Mouse (Mus musculus): ENCODE measurements around the gene Wwp2. TPM values are rescaled to one million over a fixed set of nuclear protein-coding genes. Genes with fewer than 3 reads are reported as not detected.

Wwp2 gene
- polyA plus RNA-seq, 1 experiment = 42.5 TPM

- DNase-seq (ENCODE audit: low read depth) = peak; percentile 92
- TF ChIP-seq CTCF (IDR thresholded peaks at IDR 0.05; ENCODE audit: borderline replicate concordance, extremely low read depth, insufficient read depth, insufficient read length) (no peak), POLR2A (IDR thresholded peaks at IDR 0.05; ENCODE audit: borderline replicate concordance, extremely low read depth, insufficient read depth, insufficient read length, poor library complexity, severe bottlenecking) (no peak)
Observed at GRCm38 (mm10) chr8:107403038-107403781, 33.0 kb upstream of the Wwp2 start, which contains the start of gene Nqo1. TSS of gene Nqo1 (minus strand) at chr8:107403206.

GRCm38 (mm10) chr8:107404057-107404456 is 32.1 kb upstream of the Wwp2 start:
- no peak for DNase-seq (ENCODE audit: low read depth)
- TF ChIP-seq CTCF (IDR thresholded peaks at IDR 0.05; ENCODE audit: borderline replicate concordance, extremely low read depth, insufficient read depth, insufficient read length) = no peak
- no peak for TF ChIP-seq POLR2A (IDR thresholded peaks at IDR 0.05; ENCODE audit: borderline replicate concordance, extremely low read depth, insufficient read depth, insufficient read length, poor library complexity, severe bottlenecking)

DNA sequence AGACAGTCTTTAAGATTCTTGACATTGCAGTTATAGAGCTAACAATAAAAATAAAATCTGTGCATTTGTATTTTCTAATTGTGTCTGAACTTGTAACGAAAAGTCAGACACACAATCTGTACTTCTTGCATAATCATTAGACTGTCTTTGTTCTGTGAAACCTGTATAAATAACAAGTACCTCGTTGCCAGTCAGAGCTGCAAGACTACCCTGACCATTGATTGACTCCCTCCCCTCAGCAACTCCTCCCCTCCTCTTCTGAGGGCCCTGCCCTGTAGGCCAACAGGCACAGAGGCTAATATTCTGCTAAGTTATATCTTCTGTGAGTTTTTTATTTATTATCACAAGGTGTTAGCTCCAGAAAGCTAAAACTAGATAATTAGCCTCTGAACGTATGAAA is 30.2 kb upstream of the Wwp2 start:
- no peak for DNase-seq (ENCODE audit: low read depth)
- TF ChIP-seq POLR2A (IDR thresholded peaks at IDR 0.05; ENCODE audit: borderline replicate concordance, extremely low read depth, insufficient read depth, insufficient read length, poor library complexity, severe bottlenecking) (no peak), CTCF (IDR thresholded peaks at IDR 0.05; ENCODE audit: borderline replicate concordance, extremely low read depth, insufficient read depth, insufficient read length) (no peak)

- TF ChIP-seq CTCF (IDR thresholded peaks at IDR 0.05; ENCODE audit: borderline replicate concordance, extremely low read depth, insufficient read depth, insufficient read length) = peak; percentile 75; the same call in 1 of the 2 replicates
- TF ChIP-seq POLR2A (IDR thresholded peaks at IDR 0.05; ENCODE audit: borderline replicate concordance, extremely low read depth, insufficient read depth, insufficient read length, poor library complexity, severe bottlenecking) = no peak
Observed at GRCm38 (mm10) chr8:107411391-107411790, 24.8 kb upstream of the Wwp2 start.

GRCm38 (mm10) chr8:107412552-107412951 is 23.6 kb upstream of the Wwp2 start:
- no peak for DNase-seq (ENCODE audit: low read depth)
- no peak for TF ChIP-seq CTCF (IDR thresholded peaks at IDR 0.05; ENCODE audit: borderline replicate concordance, extremely low read depth, insufficient read depth, insufficient read length)
- TF ChIP-seq POLR2A (IDR thresholded peaks at IDR 0.05; ENCODE audit: borderline replicate concordance, extremely low read depth, insufficient read depth, insufficient read length, poor library complexity, severe bottlenecking) = no peak

More at GRCm38 (mm10) chr8:107411391-107411790, 24.8 kb upstream of the Wwp2 start:
- DNase-seq (ENCODE audit: low read depth) = peak; percentile 55

- TF ChIP-seq CTCF (IDR thresholded peaks at IDR 0.05; ENCODE audit: borderline replicate concordance, extremely low read depth, insufficient read depth, insufficient read length) (no peak), POLR2A (IDR thresholded peaks at IDR 0.05; ENCODE audit: borderline replicate concordance, extremely low read depth, insufficient read depth, insufficient read length, poor library complexity, severe bottlenecking) (no peak)
- DNase-seq (ENCODE audit: low read depth) = no peak
Observed at GRCm38 (mm10) chr8:107413881-107414280, 22.3 kb upstream of the Wwp2 start.

- no peak for DNase-seq (ENCODE audit: low read depth)
- no peak for TF ChIP-seq CTCF (IDR thresholded peaks at IDR 0.05; ENCODE audit: borderline replicate concordance, extremely low read depth, insufficient read depth, insufficient read length)
- TF ChIP-seq POLR2A (IDR thresholded peaks at IDR 0.05; ENCODE audit: borderline replicate concordance, extremely low read depth, insufficient read depth, insufficient read length, poor library complexity, severe bottlenecking) = no peak
Observed at GRCm38 (mm10) chr8:107417001-107417400, 19.2 kb upstream of the Wwp2 start.

- TF ChIP-seq POLR2A (IDR thresholded peaks at IDR 0.05; ENCODE audit: borderline replicate concordance, extremely low read depth, insufficient read depth, insufficient read length, poor library complexity, severe bottlenecking) = no peak
- TF ChIP-seq CTCF (IDR thresholded peaks at IDR 0.05; ENCODE audit: borderline replicate concordance, extremely low read depth, insufficient read depth, insufficient read length) = no peak
- DNase-seq (ENCODE audit: low read depth) = no peak
Observed at GRCm38 (mm10) chr8:107424176-107424575, 12.0 kb upstream of the Wwp2 start.

- TF ChIP-seq CTCF (IDR thresholded peaks at IDR 0.05; ENCODE audit: borderline replicate concordance, extremely low read depth, insufficient read depth, insufficient read length) (peak; percentile 96), POLR2A (IDR thresholded peaks at IDR 0.05; ENCODE audit: borderline replicate concordance, extremely low read depth, insufficient read depth, insufficient read length, poor library complexity, severe bottlenecking) (peak; percentile 85; the same call in 1 of the 2 replicates)
- DNase-seq (ENCODE audit: low read depth) = peak; percentile 99
Observed at GRCm38 (mm10) chr8:107424597-107425229, 11.5 kb upstream of the Wwp2 start, which contains the start of gene Nob1. TSS of gene Nob1 (minus strand) at chr8:107425051.

GRCm38 (mm10) chr8:107425230-107425597 is 11.0 kb upstream of the Wwp2 start:
- DNase-seq (ENCODE audit: low read depth) = no peak
- TF ChIP-seq POLR2A (IDR thresholded peaks at IDR 0.05; ENCODE audit: borderline replicate concordance, extremely low read depth, insufficient read depth, insufficient read length, poor library complexity, severe bottlenecking) = no peak
- no peak for TF ChIP-seq CTCF (IDR thresholded peaks at IDR 0.05; ENCODE audit: borderline replicate concordance, extremely low read depth, insufficient read depth, insufficient read length)

DNA sequence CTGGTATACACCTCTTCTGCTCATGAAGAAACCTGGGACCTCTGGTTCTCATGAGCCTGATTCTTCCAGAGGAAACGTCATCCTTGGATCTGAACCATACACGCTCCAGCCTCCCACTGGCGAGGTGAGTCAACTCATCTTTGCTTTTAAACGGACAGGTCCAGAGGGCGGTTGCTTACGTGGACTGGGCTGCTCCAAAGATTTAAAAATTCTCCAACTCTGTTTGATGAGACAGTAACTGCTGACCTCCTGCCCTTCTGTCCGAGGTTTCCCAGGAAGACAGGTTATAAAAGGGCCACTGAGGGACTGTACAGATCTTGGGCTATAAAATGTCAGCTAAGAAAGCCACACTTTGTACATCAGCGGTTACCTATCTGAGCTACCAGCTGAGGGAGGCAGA is 5.3 kb upstream of the Wwp2 start:
- TF ChIP-seq POLR2A (IDR thresholded peaks at IDR 0.05; ENCODE audit: borderline replicate concordance, extremely low read depth, insufficient read depth, insufficient read length, poor library complexity, severe bottlenecking) (no peak), CTCF (IDR thresholded peaks at IDR 0.05; ENCODE audit: borderline replicate concordance, extremely low read depth, insufficient read depth, insufficient read length) (no peak)
- no peak for DNase-seq (ENCODE audit: low read depth)

All from brain, embryonic 14.5 days (tissue).